Mouse (Mus musculus) MEL (cell line): Measurements from ENCODE around the gene Pacsin2. TPM values are rescaled to one million over a fixed set of nuclear protein-coding genes. Genes with fewer than 3 reads are reported as not detected.

Source experiments
- DNase-seq: peaks from one replicate; pipeline ENCODE4 v3.0.0; 2011; ENCODE audit warnings: low read depth, low spot score
- H3K27ac ChIP-seq: 2 replicates; pipeline ENCODE4 v1.5.1; 2012; ENCODE audit warnings: low read depth, mild to moderate bottlenecking, control low read depth, low read length, moderate library complexity; ENCODE audit not compliant: control insufficient read depth
- H3K27me3 ChIP-seq, 2 experiments: fragments of 150-350 bp in 1 of 2; sonication (generic) in 1 of 2; 2 replicates each; pipeline ENCODE4 v1.6.1; 2012; ENCODE audit warnings: low read length in 2 of 2, mild to moderate bottlenecking in 2 of 2, improper control_type of control experiment in 1 of 2, moderate library complexity in 1 of 2; ENCODE audit not compliant: insufficient read depth in 2 of 2, control insufficient read depth in 1 of 2
- H3K36me3 ChIP-seq, 2 experiments: 2 replicates each; pipeline ENCODE4 v1.6.1; 2012 to 2014; ENCODE audit warnings: low read length in 2 of 2, improper control_type of control experiment in 1 of 2, inconsistent platforms in 1 of 2, mild to moderate bottlenecking in 1 of 2; ENCODE audit not compliant: insufficient read depth in 2 of 2, control insufficient read depth in 1 of 2
- H3K4me1 ChIP-seq, 2 experiments: fragments of 150-350 bp in 1 of 2; sonication (generic) in 1 of 2; 2 replicates each; pipeline ENCODE4 v1.6.1; 2012; ENCODE audit warnings: low read length in 2 of 2, improper control_type of control experiment in 1 of 2, mild to moderate bottlenecking in 1 of 2; ENCODE audit not compliant: insufficient read depth in 2 of 2, control insufficient read depth in 1 of 2
- H3K4me3 ChIP-seq, 2 experiments: fragments of 150-350 bp in 1 of 2; sonication (generic) in 1 of 2; 2 replicates each; pipeline ENCODE4 v1.5.1; 2012; ENCODE audit warnings: low read depth in 2 of 2, low read length in 2 of 2, mild to moderate bottlenecking in 2 of 2, moderate library complexity in 2 of 2, control low read depth in 1 of 2, improper control_type of control experiment in 1 of 2; ENCODE audit not compliant: control insufficient read depth in 1 of 2, insufficient read depth in 1 of 2
- H3K79me2 ChIP-seq: 2 replicates; pipeline ENCODE4 v1.6.1; 2012; ENCODE audit warnings: mild to moderate bottlenecking, low read length, moderate library complexity; ENCODE audit not compliant: control insufficient read depth, poor library complexity, insufficient read depth
- H3K9ac ChIP-seq: 2 replicates; pipeline ENCODE4 v1.6.1; 2012; ENCODE audit warnings: low read depth, mild to moderate bottlenecking, control low read depth, low read length, moderate library complexity; ENCODE audit not compliant: control insufficient read depth, poor library complexity, severe bottlenecking
- H3K9me3 ChIP-seq: fragments of 150-350 bp; sonication (generic); replicated peaks from 2 replicates; pipeline ENCODE4 v1.6.1; 2012; ENCODE audit warnings: mild to moderate bottlenecking, low read length, improper control_type of control experiment, moderate library complexity; ENCODE audit not compliant: insufficient read depth
- BHLHE40 ChIP-seq: IDR thresholded peaks from 2 replicates; pipeline ENCODE4 v1.6.1; 2012; ENCODE audit warnings: low read depth, mild to moderate bottlenecking, inconsistent platforms, low read length, improper control_type of control experiment, borderline replicate concordance
- CHD1 ChIP-seq: IDR thresholded peaks from 2 replicates; pipeline ENCODE4 v1.6.1; 2012; ENCODE audit warnings: low read depth, mild to moderate bottlenecking, inconsistent platforms, low read length, improper control_type of control experiment
- CHD2 ChIP-seq: IDR thresholded peaks from 2 replicates; pipeline ENCODE4 v1.6.1; 2011; ENCODE audit warnings: low read length, improper control_type of control experiment
- E2F4 ChIP-seq: IDR thresholded peaks from 2 replicates; pipeline ENCODE4 v1.6.1; 2011; ENCODE audit warnings: low read depth, low read length, improper control_type of control experiment, borderline replicate concordance
- ELF1 ChIP-seq: IDR thresholded peaks from 2 replicates; pipeline ENCODE4 v1.6.1; 2014; ENCODE audit warnings: low read depth, mild to moderate bottlenecking, inconsistent platforms, low read length, improper control_type of control experiment, moderate library complexity
- EP300 ChIP-seq, 2 experiments: IDR thresholded peaks; 2 replicates each; pipeline ENCODE4 v1.6.1; 2011; ENCODE audit warnings: improper control_type of control experiment in 2 of 2, low read length in 2 of 2, low read depth in 1 of 2, mild to moderate bottlenecking in 1 of 2
- ETS1 ChIP-seq: IDR thresholded peaks from 2 replicates; pipeline ENCODE4 v1.6.1; 2012; ENCODE audit warnings: low read depth, mild to moderate bottlenecking, inconsistent platforms, low read length, improper control_type of control experiment, moderate library complexity
- GABPA ChIP-seq: IDR thresholded peaks from 2 replicates; pipeline ENCODE4 v1.6.1; 2012; ENCODE audit warnings: low read depth, mild to moderate bottlenecking, inconsistent platforms, low read length, improper control_type of control experiment, moderate library complexity
- GATA1 ChIP-seq: IDR thresholded peaks from 2 replicates; pipeline ENCODE4 v1.6.1; 2011; ENCODE audit warnings: low read depth, low read length, improper control_type of control experiment
- JUND ChIP-seq: IDR thresholded peaks from 2 replicates; pipeline ENCODE4 v1.6.1; 2011; ENCODE audit warnings: low read depth, mild to moderate bottlenecking, improper control_type of control experiment, low read length
- MAFK ChIP-seq: IDR thresholded peaks from 2 replicates; pipeline ENCODE4 v1.6.1; 2011; ENCODE audit warnings: low read depth, mild to moderate bottlenecking, low read length, improper control_type of control experiment, borderline replicate concordance
- MAX ChIP-seq: IDR thresholded peaks from 2 replicates; pipeline ENCODE4 v1.6.1; 2011; ENCODE audit warnings: low read length, improper control_type of control experiment
- MAZ ChIP-seq: IDR thresholded peaks from 2 replicates; pipeline ENCODE4 v1.6.1; 2012; ENCODE audit warnings: low read depth, mild to moderate bottlenecking, inconsistent platforms, low read length, improper control_type of control experiment
- MYB ChIP-seq: IDR thresholded peaks from 2 replicates; pipeline ENCODE4 v1.6.1; 2011; ENCODE audit warnings: mild to moderate bottlenecking, low read depth, low read length, improper control_type of control experiment
- MYC ChIP-seq: IDR thresholded peaks from 2 replicates; pipeline ENCODE4 v1.6.1; 2011; ENCODE audit warnings: low read depth, mild to moderate bottlenecking, low read length, improper control_type of control experiment, moderate library complexity
- NELFE ChIP-seq: IDR thresholded peaks from 2 replicates; pipeline ENCODE4 v1.6.1; 2011; ENCODE audit warnings: low read depth, low read length, improper control_type of control experiment
- NRF1 ChIP-seq: IDR thresholded peaks from 2 replicates; pipeline ENCODE4 v1.6.1; 2014; ENCODE audit warnings: low read depth, mild to moderate bottlenecking, inconsistent platforms, low read length, improper control_type of control experiment, moderate library complexity; ENCODE audit not compliant: poor library complexity, insufficient read depth, severe bottlenecking
- POLR2A ChIP-seq, 2 experiments: IDR thresholded peaks; 2 replicates each; pipeline ENCODE4 v1.6.1; 2011 to 2012; ENCODE audit warnings: low read length in 2 of 2, mild to moderate bottlenecking in 2 of 2, control low read depth in 1 of 2, improper control_type of control experiment in 1 of 2, low read depth in 1 of 2, moderate library complexity in 1 of 2; ENCODE audit not compliant: control insufficient read depth in 1 of 2, insufficient read depth in 1 of 2, poor library complexity in 1 of 2
- POLR2AphosphoS2 ChIP-seq: IDR thresholded peaks from 2 replicates; pipeline ENCODE4 v1.6.1; 2011; ENCODE audit warnings: low read length, improper control_type of control experiment
- RAD21 ChIP-seq: IDR thresholded peaks from 2 replicates; pipeline ENCODE4 v1.6.1; 2011; ENCODE audit warnings: mild to moderate bottlenecking, low read depth, low read length, improper control_type of control experiment
- RCOR1 ChIP-seq: IDR thresholded peaks from 2 replicates; pipeline ENCODE4 v1.6.1; 2012; ENCODE audit warnings: low read depth, mild to moderate bottlenecking, inconsistent platforms, low read length, improper control_type of control experiment
- TAL1 ChIP-seq: IDR thresholded peaks from 2 replicates; pipeline ENCODE4 v1.6.1; 2012; ENCODE audit warnings: mild to moderate bottlenecking, inconsistent platforms, low read length, moderate library complexity, mixed read lengths
- TCF12 ChIP-seq: IDR thresholded peaks from 2 replicates; pipeline ENCODE4 v1.6.1; 2014; ENCODE audit warnings: low read depth, mild to moderate bottlenecking, inconsistent platforms, low read length, improper control_type of control experiment, moderate library complexity
- USF1 ChIP-seq: IDR thresholded peaks from 2 replicates; pipeline ENCODE4 v1.6.1; 2014; ENCODE audit warnings: low read depth, mild to moderate bottlenecking, inconsistent platforms, low read length, improper control_type of control experiment, moderate library complexity
- USF2 ChIP-seq, 2 experiments: IDR thresholded peaks; 2 replicates each; pipeline ENCODE4 v1.6.1; 2011 to 2012; ENCODE audit warnings: improper control_type of control experiment in 2 of 2, low read length in 2 of 2, borderline replicate concordance in 1 of 2, inconsistent platforms in 1 of 2, low read depth in 1 of 2, mild to moderate bottlenecking in 1 of 2; ENCODE audit not compliant: insufficient read depth in 1 of 2
- ZC3H11A ChIP-seq: IDR thresholded peaks from 2 replicates; pipeline ENCODE4 v1.6.1; 2012; ENCODE audit warnings: low read depth, mild to moderate bottlenecking, inconsistent platforms, low read length, improper control_type of control experiment
- ZMIZ1 ChIP-seq: IDR thresholded peaks from 2 replicates; pipeline ENCODE4 v1.6.1; 2012; ENCODE audit warnings: low read depth, mild to moderate bottlenecking, inconsistent platforms, low read length, improper control_type of control experiment, moderate library complexity
- ZNF384 ChIP-seq: IDR thresholded peaks from 2 replicates; pipeline ENCODE4 v1.6.1; 2012; ENCODE audit warnings: low read depth, mild to moderate bottlenecking, inconsistent platforms, low read length, improper control_type of control experiment
- polyA plus RNA-seq, 2 experiments: library from polyadenylated mRNA; stranded (reverse) in 1 of 2; unstranded in 1 of 2; fragments of >175 nt in 1 of 2; fragments of >200 nt in 1 of 2; gene quantifications; 2 replicates each; pipeline versions ENCODE4 v1.2.1 to v1.2.4; 2012; ENCODE audit warnings: low replicate concordance in 2 of 2, low read depth in 1 of 2; ENCODE audit not compliant: insufficient read length in 2 of 2, insufficient read depth in 1 of 2, missing spikeins in 1 of 2
- total RNA-seq: library from RNA; depleted of rRNA; stranded (reverse); fragments of 300-350 nt; gene quantifications from 2 replicates; pipeline ENCODE4 v1.2.3, GENCODE M21; 2012

Gene Pacsin2
- total and polyA plus RNA-seq, 3 experiments = 58.7 to 425 (median 103) TPM

DNA sequence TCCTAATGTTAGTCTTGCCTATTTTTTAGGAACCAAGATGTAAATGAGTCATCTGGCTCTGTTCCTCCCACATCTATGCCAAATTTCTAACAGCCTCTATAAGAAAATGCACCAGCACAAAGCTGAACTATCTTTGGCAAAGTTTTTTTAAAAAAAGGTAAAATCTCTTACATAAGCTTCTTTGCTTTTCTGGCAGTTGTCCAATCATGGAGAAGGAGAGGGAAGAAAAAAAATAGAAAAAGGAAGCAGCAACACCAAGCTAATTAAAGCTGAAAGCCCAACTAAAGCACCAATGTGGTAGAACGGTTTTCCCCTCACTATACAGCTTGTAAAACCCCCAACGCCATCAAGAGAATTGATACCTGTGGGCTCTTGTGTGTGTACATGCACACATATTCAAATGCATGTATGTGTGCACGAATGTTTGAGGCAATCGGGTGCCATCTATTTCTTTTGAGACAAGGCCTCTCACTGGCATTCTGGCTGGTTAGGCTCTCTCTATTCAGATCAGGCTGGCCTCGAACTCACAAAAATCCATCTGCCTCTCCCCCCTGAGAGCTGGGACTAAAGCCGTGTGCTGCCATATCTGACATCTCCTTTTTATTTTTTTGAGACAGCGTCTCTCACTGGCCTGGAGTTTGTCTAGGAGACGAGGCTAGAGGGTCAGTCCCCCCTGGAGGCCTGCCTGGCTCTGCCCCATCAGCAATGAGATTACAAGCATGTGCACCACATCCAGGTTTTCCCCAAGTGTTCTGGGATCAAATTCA, 28.9 kb downstream of the Pacsin2 start:
- TF ChIP-seq GABPA (no peak), GATA1 (no peak), TAL1 (no peak), BHLHE40 (no peak), ZC3H11A (no peak), CHD1 (no peak), NELFE (no peak), CHD2 (no peak), POLR2A (IDR thresholded peaks at IDR 0.05; ENCODE audit: control insufficient read depth in 1 of 2, insufficient read depth in 1 of 2, low read depth in 1 of 2, low read length in 2 of 2, poor library complexity in 1 of 2) (no peak), ZNF384 (peak; percentile 89), MYB (no peak), ZMIZ1 (no peak), E2F4 (no peak), MAFK (no peak), USF2 (IDR thresholded peaks at IDR 0.05; ENCODE audit: borderline replicate concordance in 1 of 2, insufficient read depth in 1 of 2, low read depth in 1 of 2, low read length in 2 of 2) (no peak), MYC (no peak), TCF12 (no peak), EP300 (IDR thresholded peaks at IDR 0.05; ENCODE audit: low read depth in 1 of 2, low read length in 2 of 2) (peak in 1 of 2 experiments; percentile 32; a peak in 1 of 4 replicates), MAX (no peak), RCOR1 (peak; percentile 60), ELF1 (no peak), MAZ (no peak), RAD21 (no peak), NRF1 (no peak), USF1 (no peak), JUND (no peak), POLR2AphosphoS2 (no peak), ETS1 (peak; percentile 49; the same call in 1 of the 2 replicates)
- Histone ChIP-seq H3K79me2 (peaks cover 42% of the 10 kb centered on the region), H3K9ac (no peak overlapping the region), H3K4me1 (peaks cover 39 to 40% of the 10 kb centered on the region in 2 experiments), H3K4me3 (no peak overlapping the region), H3K36me3 (peaks cover 2 to 45% of the 10 kb centered on the region in 2 experiments), H3K9me3 (no peaks in the 10 kb centered on the region), H3K27ac (no peak overlapping the region), H3K27me3 (no peaks in the 10 kb centered on the region)
- DNase-seq = peak; percentile 58
